Mouse (Mus musculus): ENCODE data around the gene Olfr588-ps1. TPM values are rescaled to one million over a fixed set of nuclear protein-coding genes. Genes with fewer than 3 reads are reported as not detected.
"Not testable (repeated sequence)": the region's sequence is repeated elsewhere in the genome, so short reads cannot be mapped to it uniquely, and the experiment has no call there.

Gene Olfr588-ps1
- polyA plus RNA-seq (2015; fragmentation: Nextera tagmentation; extraction: Ambion mirVana) = not detected in 2 replicates

- no peaks in the 10 kb centered on the region for H3K9me3 ChIP-seq (replicated peaks; ENCODE audit: control insufficient read depth, low read length)
Measured at GRCm38 (mm10) chr7:103140579-103140978, at the start of gene Olfr588-ps1. Olfr588-ps1 (plus strand) TSS chr7:103140879.

GRCm38 (mm10) chr7:103097420-103097819 lies 43.3 kb upstream of the Olfr588-ps1 start, which contains the start of gene Olfr585:
Olfr585 (plus strand) TSS chr7:103097720.
- Histone ChIP-seq H3K36me3 (ENCODE audit: control insufficient read depth, insufficient read depth) (no peaks in the 10 kb centered on the region), H3K27me3 (ENCODE audit: control insufficient read depth, insufficient read depth, low read length) (no peaks in the 10 kb centered on the region)

More at GRCm38 (mm10) chr7:103140579-103140978, at the start of gene Olfr588-ps1:
- H3K4me1 ChIP-seq (ENCODE audit: control insufficient read depth, insufficient read depth, low read length) = no peaks in the 10 kb centered on the region
- no peak within 1 kb of the TSS for H3K4me3 ChIP-seq (ENCODE audit: low read length)
- WGBS = 71% methylated on average over 1 of the region's 1 CpGs
- no peaks in the 10 kb centered on the region for H3K36me3 ChIP-seq (ENCODE audit: control insufficient read depth, insufficient read depth)
- no peaks in the 10 kb centered on the region for H3K27me3 ChIP-seq (ENCODE audit: control insufficient read depth, insufficient read depth, low read length)
- no peak within 1 kb of the TSS for H3K9ac ChIP-seq (ENCODE audit: low read length)
- no peak within 1 kb of the TSS for H3K27ac ChIP-seq (ENCODE audit: low read length)
- no peak for ATAC-seq (replicated peaks; ENCODE audit: extremely low read depth, insufficient read depth, low FRiP score)
- H3K4me2 ChIP-seq (ENCODE audit: low read depth, low read length) = no peak within 1 kb of the TSS

GRCm38 (mm10) chr7:103119406-103119805 lies 21.3 kb upstream of the Olfr588-ps1 start:
- no peak overlapping the region for H3K4me2 ChIP-seq (ENCODE audit: low read depth, low read length)
- H3K27ac ChIP-seq (ENCODE audit: low read length) = no peak overlapping the region
- H3K4me3 ChIP-seq (ENCODE audit: low read length) = no peak overlapping the region
- H3K9me3 ChIP-seq (replicated peaks; ENCODE audit: control insufficient read depth, low read length) = no peaks in the 10 kb centered on the region
- H3K27me3 ChIP-seq (ENCODE audit: control insufficient read depth, insufficient read depth, low read length) = no peaks in the 10 kb centered on the region
- 35% methylated on average over 3 of the region's 3 CpGs for WGBS
- H3K9ac ChIP-seq (ENCODE audit: low read length) = no peak overlapping the region
- H3K36me3 ChIP-seq (ENCODE audit: control insufficient read depth, insufficient read depth) = no peaks in the 10 kb centered on the region
- no peaks in the 10 kb centered on the region for H3K4me1 ChIP-seq (ENCODE audit: control insufficient read depth, insufficient read depth, low read length)
- ATAC-seq (replicated peaks; ENCODE audit: extremely low read depth, insufficient read depth, low FRiP score) = no peak

More at GRCm38 (mm10) chr7:103097420-103097819, 43.3 kb upstream of the Olfr588-ps1 start, which contains the start of gene Olfr585:
- Histone ChIP-seq H3K4me1 (ENCODE audit: control insufficient read depth, insufficient read depth, low read length) (no peaks in the 10 kb centered on the region), H3K9me3 (replicated peaks; ENCODE audit: control insufficient read depth, low read length) (no peaks in the 10 kb centered on the region), H3K4me3 (ENCODE audit: low read length) (no peak within 1 kb of the TSS), H3K4me2 (ENCODE audit: low read depth, low read length) (no peak within 1 kb of the TSS), H3K27ac (ENCODE audit: low read length) (no peak within 1 kb of the TSS), H3K9ac (ENCODE audit: low read length) (no peak within 1 kb of the TSS)
- no peak for ATAC-seq (replicated peaks; ENCODE audit: extremely low read depth, insufficient read depth, low FRiP score)
- 65% methylated on average over 1 of the region's 1 CpGs for whole genome bisulfite sequencing

- Histone ChIP-seq H3K9ac (ENCODE audit: low read length) (no peak within 1 kb of the TSS), H3K27ac (ENCODE audit: low read length) (no peak within 1 kb of the TSS), H3K27me3 (ENCODE audit: control insufficient read depth, insufficient read depth, low read length) (no peaks in the 10 kb centered on the region), H3K4me2 (ENCODE audit: low read depth, low read length) (no peak within 1 kb of the TSS), H3K9me3 (replicated peaks; ENCODE audit: control insufficient read depth, low read length) (no peaks in the 10 kb centered on the region), H3K4me1 (ENCODE audit: control insufficient read depth, insufficient read depth, low read length) (no peaks in the 10 kb centered on the region), H3K4me3 (ENCODE audit: low read length) (no peak within 1 kb of the TSS), H3K36me3 (ENCODE audit: control insufficient read depth, insufficient read depth) (no peaks in the 10 kb centered on the region)
- ATAC-seq (replicated peaks; ENCODE audit: extremely low read depth, insufficient read depth, low FRiP score) = no peak
- WGBS = 89% methylated on average over 3 of the region's 3 CpGs
Measured at GRCm38 (mm10) chr7:103125538-103125937, 15.1 kb upstream of the Olfr588-ps1 start, which contains the start of gene Olfr586. Olfr586 (minus strand) TSS chr7:103125638.

GRCm38 (mm10) chr7:103156256-103156655 lies 15.6 kb downstream of the Olfr588-ps1 start, which contains the start of gene Olfr589:
Olfr589 (minus strand) TSS chr7:103156356.
- ATAC-seq (replicated peaks; ENCODE audit: extremely low read depth, insufficient read depth, low FRiP score) = no peak
- H3K36me3 ChIP-seq (ENCODE audit: control insufficient read depth, insufficient read depth) = no peaks in the 10 kb centered on the region
- no peak within 1 kb of the TSS for H3K4me3 ChIP-seq (ENCODE audit: low read length)
- WGBS = 60% methylated on average over 2 of the region's 2 CpGs
- no peaks in the 10 kb centered on the region for H3K27me3 ChIP-seq (ENCODE audit: control insufficient read depth, insufficient read depth, low read length)
- H3K9me3 ChIP-seq (replicated peaks; ENCODE audit: control insufficient read depth, low read length) = no peaks in the 10 kb centered on the region
- no peak within 1 kb of the TSS for H3K9ac ChIP-seq (ENCODE audit: low read length)
- H3K4me1 ChIP-seq (ENCODE audit: control insufficient read depth, insufficient read depth, low read length) = no peaks in the 10 kb centered on the region
- no peak within 1 kb of the TSS for H3K4me2 ChIP-seq (ENCODE audit: low read depth, low read length)
- H3K27ac ChIP-seq (ENCODE audit: low read length) = no peak within 1 kb of the TSS

GRCm38 (mm10) chr7:103169697-103170096 lies 29.0 kb downstream of the Olfr588-ps1 start:
- Histone ChIP-seq H3K9ac (ENCODE audit: low read length) (no peak overlapping the region), H3K4me1 (ENCODE audit: control insufficient read depth, insufficient read depth, low read length) (no peaks in the 10 kb centered on the region), H3K36me3 (ENCODE audit: control insufficient read depth, insufficient read depth) (no peaks in the 10 kb centered on the region), H3K27me3 (ENCODE audit: control insufficient read depth, insufficient read depth, low read length) (no peaks in the 10 kb centered on the region), H3K9me3 (replicated peaks; ENCODE audit: control insufficient read depth, low read length) (no peaks in the 10 kb centered on the region), H3K4me2 (ENCODE audit: low read depth, low read length) (no peak overlapping the region), H3K27ac (ENCODE audit: low read length) (no peak overlapping the region), H3K4me3 (ENCODE audit: low read length) (no peak overlapping the region)
- ATAC-seq (replicated peaks; ENCODE audit: extremely low read depth, insufficient read depth, low FRiP score) = no peak
- WGBS = 78% methylated on average over 5 of the region's 5 CpGs

GRCm38 (mm10) chr7:103178240-103178639 lies 37.6 kb downstream of the Olfr588-ps1 start, which contains the start of gene Olfr591:
Olfr591 (minus strand) TSS chr7:103178340.
- WGBS = 66% methylated on average over 1 of the region's 1 CpGs
- ATAC-seq (replicated peaks; ENCODE audit: extremely low read depth, insufficient read depth, low FRiP score) = no peak
- Histone ChIP-seq H3K27ac (ENCODE audit: low read length) (no peak within 1 kb of the TSS), H3K4me3 (ENCODE audit: low read length) (no peak within 1 kb of the TSS), H3K36me3 (ENCODE audit: control insufficient read depth, insufficient read depth) (no peaks in the 10 kb centered on the region), H3K4me1 (ENCODE audit: control insufficient read depth, insufficient read depth, low read length) (no peaks in the 10 kb centered on the region), H3K9ac (ENCODE audit: low read length) (no peak within 1 kb of the TSS), H3K4me2 (ENCODE audit: low read depth, low read length) (no peak within 1 kb of the TSS), H3K27me3 (ENCODE audit: control insufficient read depth, insufficient read depth, low read length) (no peaks in the 10 kb centered on the region), H3K9me3 (replicated peaks; ENCODE audit: control insufficient read depth, low read length) (peaks cover 12% of the 10 kb centered on the region)

- not testable (repeated sequence) for H3K36me3 ChIP-seq (ENCODE audit: control insufficient read depth, insufficient read depth); ATAC-seq (replicated peaks; ENCODE audit: extremely low read depth, insufficient read depth, low FRiP score); H3K4me3 ChIP-seq (ENCODE audit: low read length); H3K27me3 ChIP-seq (ENCODE audit: control insufficient read depth, insufficient read depth, low read length); H3K9ac ChIP-seq (ENCODE audit: low read length); H3K27ac ChIP-seq (ENCODE audit: low read length); H3K4me1 ChIP-seq (ENCODE audit: control insufficient read depth, insufficient read depth, low read length); H3K4me2 ChIP-seq (ENCODE audit: low read depth, low read length)
- H3K9me3 ChIP-seq (replicated peaks; ENCODE audit: control insufficient read depth, low read length) = peaks cover 12% of the 10 kb centered on the region
- 64% methylated on average over 1 of the region's 1 CpGs for WGBS
Measured at GRCm38 (mm10) chr7:103184503-103184902, 43.8 kb downstream of the Olfr588-ps1 start, which contains the start of gene Olfr592. Olfr592 (plus strand) TSS chr7:103184803.

All from heart, embryonic 16.5 days (tissue).